Comparison of ENCODE assay signal across 10 mouse cellular contexts in genomic region chr10:25144787-25145761, GRCm38 (mm10).
DNase-seq lines count a peak whose midpoint lies in the region; ATAC-seq and TF ChIP-seq lines count a peak whose summit lies in the region.
"Had no signal": no experiment of that assay in that cellular context is flagged by ENCODE, and none has a peak within 500 bp of the region (broad histone marks: within the 10 kb centered on the region; RNA-seq: fewer than 3 reads in every experiment).

No protein-coding gene starts in this region.

- no peak for TF ChIP-seq CTCF in CH12.LX (conservative IDR thresholded peaks at IDR 0.05 in 1 of 2, IDR thresholded peaks at IDR 0.05 in 1 of 2; ENCODE audit: low read depth in 2 of 2, low read length in 2 of 2)

- 0 out of 2 replicates have a peak overlapping the region, but pooled peaks have one; percentile 0 for H3K4me3 ChIP-seq in heart, embryonic 15.5 days
- no peak overlapping the region for H3K4me3 ChIP-seq in CH12.LX (replicated peaks in 1 of 3; ENCODE audit: low read depth in 2 of 3, low read length in 2 of 3, poor library complexity in 1 of 3)
- peak overlapping the region; percentile 23 for H3K4me3 ChIP-seq in forebrain, embryonic 15.5 days
- no peak overlapping the region for H3K4me3 ChIP-seq in liver, embryonic 15.5 days (replicated peaks)
- H3K4me3 ChIP-seq: myocyte had no signal

- no peak for DNase-seq in heart, postnatal 4 days
- DNase-seq in CH12.LX (ENCODE audit: extremely low read depth): no peak
- no peak for DNase-seq in cerebellum, adult 11 months
- DNase-seq in urinary bladder, postnatal 14 days (ENCODE audit: low spot score): no peak
- no peak for DNase-seq in kidney, adult 9 months
- DNase-seq: kidney, postnatal 25 days had no signal

- in situ Hi-C loops in CH12.LX (cut with MboI; ENCODE audit: low pct_ligation_motif_present, low pct_unique_long_range_greater_than_20kb, low sequenced_read_pairs): no loop called here

- H3K27ac ChIP-seq in heart, embryonic 15.5 days: no peak overlapping the region
- H3K27ac ChIP-seq in CH12.LX (ENCODE audit: insufficient read depth, low read depth): no peak overlapping the region
- H3K27ac ChIP-seq in forebrain, embryonic 15.5 days (replicated peaks): peak overlapping the region; percentile 43
- H3K27ac ChIP-seq in liver, embryonic 15.5 days (replicated peaks): no peak overlapping the region

- no peak for ATAC-seq in heart, embryonic 15.5 days (replicated peaks; ENCODE audit: insufficient number of reproducible peaks, insufficient read depth, low FRiP score, low read depth)
- ATAC-seq in forebrain, embryonic 15.5 days (replicated peaks): peak; percentile 85
- no peak; the same call in 1 of the 2 replicates for ATAC-seq in liver, embryonic 15.5 days (ENCODE audit: insufficient read depth)

- peak overlapping the region; percentile 26 for H3K4me2 ChIP-seq in heart, embryonic 15.5 days
- H3K4me2 ChIP-seq in CH12.LX (ENCODE audit: insufficient read depth, low read depth, poor library complexity, severe bottlenecking): peak overlapping the region; percentile 37; the same call in 1 of the 2 replicates
- peak overlapping the region; percentile 43 for H3K4me2 ChIP-seq in forebrain, embryonic 15.5 days (replicated peaks)
- H3K4me2 ChIP-seq in liver, embryonic 15.5 days: peak overlapping the region; percentile 36

- H3K9ac ChIP-seq in heart, embryonic 15.5 days: no peak overlapping the region
- H3K9ac ChIP-seq in CH12.LX (ENCODE audit: insufficient read depth, low read depth): no peak overlapping the region
- H3K9ac ChIP-seq in forebrain, embryonic 15.5 days (replicated peaks): no peak overlapping the region
- no peak overlapping the region for H3K9ac ChIP-seq in liver, embryonic 15.5 days

- H3K4me1 ChIP-seq in heart, embryonic 15.5 days (replicated peaks): peaks cover 8% of the 10 kb centered on the region
- no peaks in the 10 kb centered on the region for H3K4me1 ChIP-seq in CH12.LX (ENCODE audit: control insufficient read depth in 1 of 2, insufficient read depth in 2 of 2)
- peaks cover 20% of the 10 kb centered on the region for H3K4me1 ChIP-seq in forebrain, embryonic 15.5 days
- H3K4me1 ChIP-seq in liver, embryonic 15.5 days (replicated peaks): peaks cover 13% of the 10 kb centered on the region; the same call in 1 of the 2 replicates

- H3K9me3 ChIP-seq in heart, embryonic 15.5 days (replicated peaks): no peaks in the 10 kb centered on the region
- no peaks in the 10 kb centered on the region for H3K9me3 ChIP-seq in CH12.LX (replicated peaks; ENCODE audit: low read length)
- no peaks in the 10 kb centered on the region for H3K9me3 ChIP-seq in forebrain, embryonic 15.5 days
- no peaks in the 10 kb centered on the region for H3K9me3 ChIP-seq in liver, embryonic 15.5 days (replicated peaks)

- no peaks in the 10 kb centered on the region for H3K36me3 ChIP-seq in heart, embryonic 15.5 days
- H3K36me3 ChIP-seq in CH12.LX (replicated peaks in 1 of 2; ENCODE audit: control insufficient read depth in 1 of 2, insufficient read depth in 1 of 2, low read length in 1 of 2): no peaks in the 10 kb centered on the region
- H3K36me3 ChIP-seq in forebrain, embryonic 15.5 days: no peaks in the 10 kb centered on the region
- H3K36me3 ChIP-seq in liver, embryonic 15.5 days (replicated peaks): no peaks in the 10 kb centered on the region

- no peak for TF ChIP-seq EP300 in CH12.LX (IDR thresholded peaks at IDR 0.05; ENCODE audit: low read length)

- dilution Hi-C loops in CH12.LX (cut with MboI; ENCODE audit: extremely low pct_ligation_motif_present, extremely low pct_unique_long_range_greater_than_20kb, low sequenced_read_pairs): no loop called here

- TF ChIP-seq POLR2A in CH12.LX (IDR thresholded peaks at IDR 0.05; ENCODE audit: low read depth, low read length): no peak

- TF ChIP-seq RAD21 in CH12.LX (IDR thresholded peaks at IDR 0.05; ENCODE audit: low read depth, low read length): no peak

- H3K79me2 ChIP-seq in CH12.LX (replicated peaks; ENCODE audit: control insufficient read depth, extremely low read depth, insufficient read depth, poor library complexity, severe bottlenecking): no peaks in the 10 kb centered on the region

- no peaks in the 10 kb centered on the region for H3K27me3 ChIP-seq in heart, embryonic 15.5 days
- no peaks in the 10 kb centered on the region for H3K27me3 ChIP-seq in CH12.LX (replicated peaks)
- no peaks in the 10 kb centered on the region for H3K27me3 ChIP-seq in forebrain, embryonic 15.5 days
- no peaks in the 10 kb centered on the region for H3K27me3 ChIP-seq in liver, embryonic 15.5 days

- WGBS in heart, embryonic 15.5 days: 51% methylated on average over 18 of the region's 18 CpGs
- WGBS in forebrain, embryonic 15.5 days: 60% methylated on average over 18 of the region's 18 CpGs
- WGBS in liver, embryonic 15.5 days (ENCODE audit: insufficient replicate concordance): 26% methylated on average over 18 of the region's 18 CpGs

TF ChIP-seq in CH12.LX, 34 proteins besides CTCF, POLR2A, EP300 and RAD21:
- no peak for TF ChIP-seq ZMIZ1 (IDR thresholded peaks at IDR 0.05; ENCODE audit: low read depth, low read length)
- TF ChIP-seq BHLHE40 (IDR thresholded peaks at IDR 0.05; ENCODE audit: low read depth, low read length): peak; percentile 73
- TF ChIP-seq SIN3A (IDR thresholded peaks at IDR 0.05; ENCODE audit: low read length): no peak
- no peak for TF ChIP-seq E2F4 (IDR thresholded peaks at IDR 0.05; ENCODE audit: insufficient replicate concordance, low read depth, low read length)
- TF ChIP-seq TCF12 (IDR thresholded peaks at IDR 0.05; ENCODE audit: low read depth, low read length): no peak
- no peak for TF ChIP-seq JUND (conservative IDR thresholded peaks at IDR 0.05; ENCODE audit: low read depth, low read length)

Comparison
In these comparisons a context has a peak if more than half of its experiments do, and no peak if none do; other contexts are left out.
1. H3K4me3 ChIP-seq: peak in heart, embryonic 15.5 days (single experiment) and forebrain, embryonic 15.5 days (single experiment); none in CH12.LX (0 of 3) and liver, embryonic 15.5 days (single experiment).
2. Peak in every context shown above with its lines, with median percentiles within 50 percentile points of each other: H3K4me2 ChIP-seq.